Mouse (Mus musculus) MEL (cell line): ENCODE measurements at regions not wholly inside any gene's neighbourhood (a gene's known extent, or its start where the extent isn't known, plus 50 kb on each side); places are given as distances from the start of the nearest gene placed in this dataset.

Experiments used
- DNase-seq: peaks from one replicate; pipeline ENCODE4 v3.0.0; 2011; ENCODE audit warnings: low read depth, low spot score
- H3K27ac ChIP-seq: 2 replicates; pipeline ENCODE4 v1.5.1; 2012; ENCODE audit warnings: low read depth, mild to moderate bottlenecking, control low read depth, low read length, moderate library complexity; ENCODE audit not compliant: control insufficient read depth
- H3K27me3 ChIP-seq, 2 experiments: fragments of 150-350 bp in 1 of 2; sonication (generic) in 1 of 2; 2 replicates each; pipeline ENCODE4 v1.6.1; 2012; ENCODE audit warnings: low read length in 2 of 2, mild to moderate bottlenecking in 2 of 2, improper control_type of control experiment in 1 of 2, moderate library complexity in 1 of 2; ENCODE audit not compliant: insufficient read depth in 2 of 2, control insufficient read depth in 1 of 2
- H3K36me3 ChIP-seq, 2 experiments: 2 replicates each; pipeline ENCODE4 v1.6.1; 2012 to 2014; ENCODE audit warnings: low read length in 2 of 2, improper control_type of control experiment in 1 of 2, inconsistent platforms in 1 of 2, mild to moderate bottlenecking in 1 of 2; ENCODE audit not compliant: insufficient read depth in 2 of 2, control insufficient read depth in 1 of 2
- H3K4me1 ChIP-seq, 2 experiments: fragments of 150-350 bp in 1 of 2; sonication (generic) in 1 of 2; 2 replicates each; pipeline ENCODE4 v1.6.1; 2012; ENCODE audit warnings: low read length in 2 of 2, improper control_type of control experiment in 1 of 2, mild to moderate bottlenecking in 1 of 2; ENCODE audit not compliant: insufficient read depth in 2 of 2, control insufficient read depth in 1 of 2
- H3K4me3 ChIP-seq, 2 experiments: fragments of 150-350 bp in 1 of 2; sonication (generic) in 1 of 2; 2 replicates each; pipeline ENCODE4 v1.5.1; 2012; ENCODE audit warnings: low read depth in 2 of 2, low read length in 2 of 2, mild to moderate bottlenecking in 2 of 2, moderate library complexity in 2 of 2, control low read depth in 1 of 2, improper control_type of control experiment in 1 of 2; ENCODE audit not compliant: control insufficient read depth in 1 of 2, insufficient read depth in 1 of 2
- H3K79me2 ChIP-seq: 2 replicates; pipeline ENCODE4 v1.6.1; 2012; ENCODE audit warnings: mild to moderate bottlenecking, low read length, moderate library complexity; ENCODE audit not compliant: control insufficient read depth, poor library complexity, insufficient read depth
- H3K9ac ChIP-seq: 2 replicates; pipeline ENCODE4 v1.6.1; 2012; ENCODE audit warnings: low read depth, mild to moderate bottlenecking, control low read depth, low read length, moderate library complexity; ENCODE audit not compliant: control insufficient read depth, poor library complexity, severe bottlenecking
- H3K9me3 ChIP-seq: fragments of 150-350 bp; sonication (generic); replicated peaks from 2 replicates; pipeline ENCODE4 v1.6.1; 2012; ENCODE audit warnings: mild to moderate bottlenecking, low read length, improper control_type of control experiment, moderate library complexity; ENCODE audit not compliant: insufficient read depth
- BHLHE40 ChIP-seq: IDR thresholded peaks from 2 replicates; pipeline ENCODE4 v1.6.1; 2012; ENCODE audit warnings: low read depth, mild to moderate bottlenecking, inconsistent platforms, low read length, improper control_type of control experiment, borderline replicate concordance
- CHD1 ChIP-seq: IDR thresholded peaks from 2 replicates; pipeline ENCODE4 v1.6.1; 2012; ENCODE audit warnings: low read depth, mild to moderate bottlenecking, inconsistent platforms, low read length, improper control_type of control experiment
- CTCF ChIP-seq, 3 experiments: IDR thresholded peaks in 2 of 3; conservative IDR thresholded peaks in 1 of 3; 2 replicates each; pipeline ENCODE4 v1.5.1; 2011 to 2012; ENCODE audit warnings: low read length in 3 of 3, low read depth in 2 of 3, mild to moderate bottlenecking in 2 of 3, improper control_type of control experiment in 1 of 3, inconsistent platforms in 1 of 3, mixed read lengths in 1 of 3, moderate library complexity in 1 of 3; ENCODE audit not compliant: control insufficient read depth in 1 of 3, insufficient read depth in 1 of 3, poor library complexity in 1 of 3, severe bottlenecking in 1 of 3
- GABPA ChIP-seq: IDR thresholded peaks from 2 replicates; pipeline ENCODE4 v1.6.1; 2012; ENCODE audit warnings: low read depth, mild to moderate bottlenecking, inconsistent platforms, low read length, improper control_type of control experiment, moderate library complexity
- HCFC1 ChIP-seq: IDR thresholded peaks from 2 replicates; pipeline ENCODE4 v1.6.1; 2012; ENCODE audit warnings: low read depth, mild to moderate bottlenecking, inconsistent platforms, low read length, improper control_type of control experiment, moderate library complexity
- JUND ChIP-seq: IDR thresholded peaks from 2 replicates; pipeline ENCODE4 v1.6.1; 2011; ENCODE audit warnings: low read depth, mild to moderate bottlenecking, improper control_type of control experiment, low read length
- KAT2A ChIP-seq: conservative IDR thresholded peaks from 2 replicates; pipeline ENCODE4 v1.6.1; 2012; ENCODE audit warnings: low read depth, low read length, improper control_type of control experiment, inconsistent platforms
- MAFK ChIP-seq: IDR thresholded peaks from 2 replicates; pipeline ENCODE4 v1.6.1; 2011; ENCODE audit warnings: low read depth, mild to moderate bottlenecking, low read length, improper control_type of control experiment, borderline replicate concordance
- MAX ChIP-seq: IDR thresholded peaks from 2 replicates; pipeline ENCODE4 v1.6.1; 2011; ENCODE audit warnings: low read length, improper control_type of control experiment
- MAZ ChIP-seq: IDR thresholded peaks from 2 replicates; pipeline ENCODE4 v1.6.1; 2012; ENCODE audit warnings: low read depth, mild to moderate bottlenecking, inconsistent platforms, low read length, improper control_type of control experiment
- MEF2A ChIP-seq: IDR thresholded peaks from 2 replicates; pipeline ENCODE4 v1.6.1; 2014; ENCODE audit warnings: low read depth, mild to moderate bottlenecking, inconsistent platforms, low read length, improper control_type of control experiment; ENCODE audit not compliant: poor library complexity, insufficient replicate concordance, severe bottlenecking; ENCODE audit errors: extremely low read depth
- NRF1 ChIP-seq: IDR thresholded peaks from 2 replicates; pipeline ENCODE4 v1.6.1; 2014; ENCODE audit warnings: low read depth, mild to moderate bottlenecking, inconsistent platforms, low read length, improper control_type of control experiment, moderate library complexity; ENCODE audit not compliant: poor library complexity, insufficient read depth, severe bottlenecking
- POLR2AphosphoS2 ChIP-seq: IDR thresholded peaks from 2 replicates; pipeline ENCODE4 v1.6.1; 2011; ENCODE audit warnings: low read length, improper control_type of control experiment
- RAD21 ChIP-seq: IDR thresholded peaks from 2 replicates; pipeline ENCODE4 v1.6.1; 2011; ENCODE audit warnings: mild to moderate bottlenecking, low read depth, low read length, improper control_type of control experiment
- TAL1 ChIP-seq: IDR thresholded peaks from 2 replicates; pipeline ENCODE4 v1.6.1; 2012; ENCODE audit warnings: mild to moderate bottlenecking, inconsistent platforms, low read length, moderate library complexity, mixed read lengths
- TBP ChIP-seq: IDR thresholded peaks from 2 replicates; pipeline ENCODE4 v1.8.0; 2011; ENCODE audit warnings: low read depth, low read length, improper control_type of control experiment
- USF1 ChIP-seq: IDR thresholded peaks from 2 replicates; pipeline ENCODE4 v1.6.1; 2014; ENCODE audit warnings: low read depth, mild to moderate bottlenecking, inconsistent platforms, low read length, improper control_type of control experiment, moderate library complexity
- USF2 ChIP-seq, 2 experiments: IDR thresholded peaks; 2 replicates each; pipeline ENCODE4 v1.6.1; 2011 to 2012; ENCODE audit warnings: improper control_type of control experiment in 2 of 2, low read length in 2 of 2, borderline replicate concordance in 1 of 2, inconsistent platforms in 1 of 2, low read depth in 1 of 2, mild to moderate bottlenecking in 1 of 2; ENCODE audit not compliant: insufficient read depth in 1 of 2
- ZC3H11A ChIP-seq: IDR thresholded peaks from 2 replicates; pipeline ENCODE4 v1.6.1; 2012; ENCODE audit warnings: low read depth, mild to moderate bottlenecking, inconsistent platforms, low read length, improper control_type of control experiment
- ZKSCAN1 ChIP-seq: IDR thresholded peaks from 2 replicates; pipeline ENCODE4 v1.6.1; 2012; ENCODE audit warnings: low read depth, mild to moderate bottlenecking, inconsistent platforms, low read length, improper control_type of control experiment, moderate library complexity
- ZMIZ1 ChIP-seq: IDR thresholded peaks from 2 replicates; pipeline ENCODE4 v1.6.1; 2012; ENCODE audit warnings: low read depth, mild to moderate bottlenecking, inconsistent platforms, low read length, improper control_type of control experiment, moderate library complexity
- ZNF384 ChIP-seq: IDR thresholded peaks from 2 replicates; pipeline ENCODE4 v1.6.1; 2012; ENCODE audit warnings: low read depth, mild to moderate bottlenecking, inconsistent platforms, low read length, improper control_type of control experiment

- Histone ChIP-seq H3K27me3 (no peaks in the 10 kb centered on the region), H3K4me3 (no peak overlapping the region), H3K9ac (no peak overlapping the region), H3K36me3 (no peaks in the 10 kb centered on the region), H3K4me1 (no peaks in the 10 kb centered on the region), H3K9me3 (no peaks in the 10 kb centered on the region), H3K27ac (no peak overlapping the region), H3K79me2 (no peaks in the 10 kb centered on the region)
- TF ChIP-seq MEF2A = no peak
- TF ChIP-seq JUND = no peak
- TF ChIP-seq KAT2A = no peak
- no peak for TF ChIP-seq CHD1
- no peak for TF ChIP-seq ZC3H11A
- TF ChIP-seq GABPA = no peak
- no peak for TF ChIP-seq USF1
- TF ChIP-seq TAL1 = no peak
- no peak for TF ChIP-seq POLR2AphosphoS2
- TF ChIP-seq MAFK = no peak
- no peak for TF ChIP-seq ZMIZ1
- no peak for TF ChIP-seq RAD21
- TF ChIP-seq MAX = no peak
- TF ChIP-seq CTCF (IDR thresholded peaks at IDR 0.05 in 2 of 3, conservative IDR thresholded peaks at IDR 0.05 in 1 of 3; ENCODE audit: control insufficient read depth in 1 of 3, insufficient read depth in 1 of 3, low read depth in 2 of 3, low read length in 3 of 3, poor library complexity in 1 of 3, severe bottlenecking in 1 of 3) = no peak
- no peak for TF ChIP-seq TBP
- TF ChIP-seq USF2 (IDR thresholded peaks at IDR 0.05; ENCODE audit: borderline replicate concordance in 1 of 2, insufficient read depth in 1 of 2, low read depth in 1 of 2, low read length in 2 of 2) = no peak
- TF ChIP-seq BHLHE40 = no peak
- TF ChIP-seq ZKSCAN1 = no peak
- TF ChIP-seq NRF1 = no peak
- no peak for TF ChIP-seq MAZ
- DNase-seq = no peak
Measured at GRCm38 (mm10) chr1:122607309-122607708, 1039.5 kb upstream of the Ddx18 start.

GRCm38 (mm10) chr1:122575954-122576353 is 1008.2 kb upstream of the Ddx18 start:
- Histone ChIP-seq H3K27me3 (no peaks in the 10 kb centered on the region), H3K79me2 (no peaks in the 10 kb centered on the region), H3K9me3 (no peaks in the 10 kb centered on the region), H3K9ac (no peak overlapping the region), H3K36me3 (no peaks in the 10 kb centered on the region), H3K27ac (no peak overlapping the region), H3K4me3 (no peak overlapping the region), H3K4me1 (no peaks in the 10 kb centered on the region)
- TF ChIP-seq BHLHE40 (no peak), ZC3H11A (no peak), HCFC1 (no peak), USF1 (no peak), ZNF384 (no peak)
- no peak for DNase-seq
